Mouse (Mus musculus): ENCODE measurements around the gene Rasa3. TPM values are rescaled to one million over a fixed set of nuclear protein-coding genes. Genes with fewer than 3 reads are reported as not detected.

Gene Rasa3
- polyA plus RNA-seq, 1 experiment from 2014 or later = 37.4 TPM

DNA sequence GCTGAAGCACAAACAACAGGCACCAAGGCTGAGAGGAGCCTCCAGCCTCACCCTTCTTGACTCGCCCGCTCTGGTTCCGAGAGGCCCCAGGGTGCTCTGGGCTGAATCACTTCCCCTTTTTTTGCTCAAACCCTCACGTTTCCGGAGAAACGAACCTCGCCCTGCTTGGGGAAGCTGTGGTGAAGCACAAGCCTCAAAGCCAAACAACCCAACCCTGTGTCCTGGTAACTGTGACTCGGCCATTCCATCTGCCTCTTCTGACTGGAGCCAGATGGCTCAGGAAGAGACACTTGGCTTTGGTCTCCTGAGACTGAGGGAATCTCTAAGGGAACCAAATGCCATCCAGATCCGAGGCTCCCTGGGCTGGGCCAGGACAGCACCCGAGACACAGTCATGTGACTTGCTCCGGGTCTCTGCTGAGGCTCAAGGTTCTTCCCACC lies 82.5 kb downstream of the Rasa3 start:
- ATAC-seq (ENCODE audit: insufficient number of reproducible peaks, low FRiP score, low TSS enrichment, low read depth) = no peak
- H3K4me2 ChIP-seq (replicated peaks) = no peak overlapping the region
- no peak overlapping the region for H3K9ac ChIP-seq
- H3K27ac ChIP-seq (replicated peaks) = no peak overlapping the region
- H3K4me1 ChIP-seq = peaks cover 12% of the 10 kb centered on the region; the same call in 1 of the 2 replicates
- WGBS = 61% methylated on average over 11 of the region's 11 CpGs
- H3K27me3 ChIP-seq = no peaks in the 10 kb centered on the region
- no peaks in the 10 kb centered on the region for H3K9me3 ChIP-seq (replicated peaks)
- H3K4me3 ChIP-seq (replicated peaks) = no peak overlapping the region
- peaks cover 17% of the 10 kb centered on the region; the same call in 1 of the 2 replicates for H3K36me3 ChIP-seq

DNA sequence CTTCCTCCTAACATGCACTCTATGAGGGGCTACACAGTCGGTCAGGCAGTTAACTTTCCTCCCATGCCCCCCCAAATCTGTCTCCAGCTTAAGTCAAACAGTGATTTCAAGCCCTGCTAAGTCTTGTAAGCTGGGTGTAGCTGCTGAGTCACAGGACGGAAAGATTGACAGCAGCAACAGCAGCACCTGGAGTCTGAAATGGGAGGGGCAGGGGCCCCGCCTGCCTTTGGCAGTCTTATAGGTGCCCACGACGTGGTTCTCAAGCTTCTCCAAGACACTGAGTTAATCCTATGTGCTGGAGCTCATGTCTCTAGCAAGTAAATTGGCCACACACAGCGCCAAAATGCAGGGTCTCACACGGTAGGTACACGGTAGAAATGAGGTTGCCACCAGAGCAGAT lies 84.1 kb downstream of the Rasa3 start:
- Histone ChIP-seq H3K36me3 (peaks cover 24% of the 10 kb centered on the region; the same call in 1 of the 2 replicates), H3K4me3 (replicated peaks) (no peak overlapping the region), H3K27ac (replicated peaks) (peak overlapping the region; percentile 39; the same call in 1 of the 2 replicates), H3K9me3 (replicated peaks) (no peaks in the 10 kb centered on the region), H3K4me1 (peaks cover 12% of the 10 kb centered on the region; the same call in 1 of the 2 replicates), H3K9ac (no peak overlapping the region), H3K27me3 (no peaks in the 10 kb centered on the region), H3K4me2 (replicated peaks) (no peak overlapping the region)
- ATAC-seq (ENCODE audit: insufficient number of reproducible peaks, low FRiP score, low TSS enrichment, low read depth) = no peak
- 66% methylated on average over 8 of the region's 8 CpGs for WGBS

DNA sequence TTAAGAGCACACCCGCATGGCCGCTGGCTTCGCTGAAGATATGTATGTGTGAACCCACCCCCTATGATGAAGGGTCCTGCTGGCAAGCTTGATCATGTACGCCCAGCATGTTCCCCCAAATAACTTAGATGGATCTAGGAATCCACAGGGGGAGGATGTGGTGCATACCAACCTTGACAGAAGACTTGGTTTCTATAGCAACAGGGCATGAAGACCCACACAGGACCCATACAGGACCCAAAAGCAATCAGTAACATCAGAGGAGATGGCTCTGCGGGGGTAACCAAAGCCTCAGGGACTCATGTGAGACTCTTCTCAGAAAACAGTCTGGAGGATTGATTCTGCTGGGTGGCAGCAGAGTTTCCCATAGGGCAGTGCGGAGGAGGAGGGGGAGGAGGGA lies 86.2 kb downstream of the Rasa3 start:
- H3K27ac ChIP-seq (replicated peaks) = no peak overlapping the region
- H3K9me3 ChIP-seq (replicated peaks) = no peaks in the 10 kb centered on the region
- ATAC-seq (ENCODE audit: insufficient number of reproducible peaks, low FRiP score, low TSS enrichment, low read depth) = no peak
- WGBS = 63% methylated on average over 6 of the region's 6 CpGs
- H3K27me3 ChIP-seq = no peaks in the 10 kb centered on the region
- no peak overlapping the region for H3K4me3 ChIP-seq (replicated peaks)
- H3K4me1 ChIP-seq = peaks cover 12% of the 10 kb centered on the region; the same call in 1 of the 2 replicates
- peaks cover 15% of the 10 kb centered on the region; the same call in 1 of the 2 replicates for H3K36me3 ChIP-seq
- H3K4me2 ChIP-seq (replicated peaks) = no peak overlapping the region
- no peak overlapping the region for H3K9ac ChIP-seq

DNA sequence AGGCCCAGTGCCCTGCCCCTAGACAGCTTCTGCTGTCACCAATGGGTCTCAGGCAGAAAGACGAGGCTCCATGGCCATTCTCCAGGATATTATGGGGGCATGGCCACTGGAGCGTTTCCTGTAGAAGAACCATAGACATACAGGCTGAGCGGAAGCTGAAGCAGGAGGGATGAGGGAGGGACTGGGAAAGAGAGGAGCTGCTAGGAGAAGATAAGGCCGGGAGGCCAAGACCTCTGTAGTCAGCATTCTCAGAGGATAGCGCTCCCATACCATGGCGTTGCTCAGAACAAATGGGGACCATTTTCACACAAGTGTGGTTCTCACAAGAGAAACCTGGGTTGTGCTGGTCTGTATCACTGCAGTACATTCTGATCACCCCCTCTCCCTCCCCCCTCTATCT lies 88.3 kb downstream of the Rasa3 start:
- H3K9ac ChIP-seq = no peak overlapping the region
- no peaks in the 10 kb centered on the region for H3K9me3 ChIP-seq (replicated peaks)
- no peak overlapping the region for H3K4me2 ChIP-seq (replicated peaks)
- 87% methylated on average over 6 of the region's 6 CpGs for WGBS
- no peak overlapping the region for H3K4me3 ChIP-seq (replicated peaks)
- peaks cover 33% of the 10 kb centered on the region for H3K36me3 ChIP-seq
- no peaks in the 10 kb centered on the region for H3K27me3 ChIP-seq
- H3K4me1 ChIP-seq = peaks cover 11% of the 10 kb centered on the region; the same call in 1 of the 2 replicates
- no peak for ATAC-seq (ENCODE audit: insufficient number of reproducible peaks, low FRiP score, low TSS enrichment, low read depth)
- no peak overlapping the region for H3K27ac ChIP-seq (replicated peaks)

DNA sequence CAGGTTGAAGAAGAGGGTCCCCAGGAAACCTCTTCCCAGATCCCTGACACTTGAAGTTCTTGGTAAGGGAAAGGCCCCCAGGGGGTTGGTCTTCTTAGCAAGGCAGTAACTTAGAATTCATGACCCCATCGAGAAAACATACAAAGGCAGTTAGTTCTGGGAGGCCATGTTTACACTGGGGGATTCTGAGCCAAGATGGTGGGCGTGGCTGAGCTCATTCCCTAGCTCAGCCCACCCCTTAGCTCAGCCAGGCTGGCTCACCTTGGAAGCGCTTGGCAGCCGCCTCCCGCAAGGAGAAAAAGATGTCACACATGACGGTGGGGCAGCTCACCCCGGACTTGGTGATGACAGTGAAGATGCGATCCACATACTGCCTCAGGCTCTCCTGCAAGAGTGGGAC lies 92.8 kb downstream of the Rasa3 start:
- Histone ChIP-seq H3K4me3 (replicated peaks) (no peak overlapping the region), H3K27me3 (no peaks in the 10 kb centered on the region), H3K36me3 (peaks cover 56% of the 10 kb centered on the region), H3K9ac (no peak overlapping the region), H3K4me2 (replicated peaks) (no peak overlapping the region), H3K4me1 (no peaks in the 10 kb centered on the region), H3K9me3 (replicated peaks) (no peaks in the 10 kb centered on the region), H3K27ac (replicated peaks) (no peak overlapping the region)
- ATAC-seq (ENCODE audit: insufficient number of reproducible peaks, low FRiP score, low TSS enrichment, low read depth) = no peak
- WGBS = 81% methylated on average over 8 of the region's 8 CpGs

DNA sequence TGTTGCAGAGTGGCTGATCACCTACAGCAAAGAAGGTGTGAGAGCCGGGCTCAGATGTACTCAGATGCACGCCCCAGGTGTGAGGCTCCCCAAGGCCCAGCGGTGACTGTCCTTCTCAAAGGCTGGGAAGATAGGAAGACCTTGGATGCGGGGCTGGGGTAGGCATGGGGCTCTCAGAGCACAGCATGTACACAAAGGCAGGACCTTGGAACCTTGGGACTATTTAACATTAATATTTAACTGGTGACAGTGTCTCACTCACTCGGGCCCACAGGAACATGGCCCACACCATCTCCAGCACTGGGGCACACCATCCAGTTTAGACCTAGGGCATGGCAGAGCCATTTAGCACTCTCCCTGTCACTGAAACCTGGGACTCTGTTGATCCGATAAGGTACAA lies 99.5 kb downstream of the Rasa3 start:
- H3K4me3 ChIP-seq (replicated peaks) = no peak overlapping the region
- H3K27me3 ChIP-seq = no peaks in the 10 kb centered on the region
- no peak for ATAC-seq (ENCODE audit: insufficient number of reproducible peaks, low FRiP score, low TSS enrichment, low read depth)
- H3K9ac ChIP-seq = no peak overlapping the region
- no peak overlapping the region for H3K4me2 ChIP-seq (replicated peaks)
- no peaks in the 10 kb centered on the region for H3K4me1 ChIP-seq
- H3K27ac ChIP-seq (replicated peaks) = no peak overlapping the region
- H3K9me3 ChIP-seq (replicated peaks) = no peaks in the 10 kb centered on the region
- peaks cover 38% of the 10 kb centered on the region for H3K36me3 ChIP-seq
- 89% methylated on average over 6 of the region's 6 CpGs for WGBS

DNA sequence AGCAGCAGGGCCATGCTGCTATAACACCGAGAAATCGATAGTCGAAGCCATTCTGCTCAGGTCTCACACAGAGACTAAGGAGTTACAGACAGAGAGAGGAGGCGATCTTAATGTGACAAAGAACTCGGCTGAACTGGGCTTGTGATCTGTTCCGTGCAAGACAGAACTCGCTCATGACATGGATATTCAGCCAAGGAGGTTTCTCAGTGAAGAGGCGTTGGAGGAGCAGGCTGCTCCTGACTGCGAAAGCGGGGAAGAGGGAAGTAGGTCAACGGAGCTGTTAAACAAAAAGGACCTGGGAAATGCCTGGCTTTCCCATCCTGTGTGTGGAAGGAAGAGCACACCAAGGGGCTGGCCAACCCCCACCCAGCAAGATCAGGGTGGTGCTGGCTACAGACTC lies 105.4 kb downstream of the Rasa3 start:
- H3K9me3 ChIP-seq (replicated peaks) = no peaks in the 10 kb centered on the region
- peak overlapping the region; percentile 65; the same call in 1 of the 2 replicates for H3K27ac ChIP-seq (replicated peaks)
- H3K4me3 ChIP-seq (replicated peaks) = no peak overlapping the region
- 0 out of 2 replicates have a peak, but pooled peaks cover 7% of the 10 kb centered on the region for H3K4me1 ChIP-seq
- 65% methylated on average over 11 of the region's 11 CpGs for WGBS
- H3K36me3 ChIP-seq = peaks cover 23% of the 10 kb centered on the region
- no peak overlapping the region for H3K4me2 ChIP-seq (replicated peaks)
- H3K9ac ChIP-seq = no peak overlapping the region
- no peaks in the 10 kb centered on the region for H3K27me3 ChIP-seq
- no peak for ATAC-seq (ENCODE audit: insufficient number of reproducible peaks, low FRiP score, low TSS enrichment, low read depth)

DNA sequence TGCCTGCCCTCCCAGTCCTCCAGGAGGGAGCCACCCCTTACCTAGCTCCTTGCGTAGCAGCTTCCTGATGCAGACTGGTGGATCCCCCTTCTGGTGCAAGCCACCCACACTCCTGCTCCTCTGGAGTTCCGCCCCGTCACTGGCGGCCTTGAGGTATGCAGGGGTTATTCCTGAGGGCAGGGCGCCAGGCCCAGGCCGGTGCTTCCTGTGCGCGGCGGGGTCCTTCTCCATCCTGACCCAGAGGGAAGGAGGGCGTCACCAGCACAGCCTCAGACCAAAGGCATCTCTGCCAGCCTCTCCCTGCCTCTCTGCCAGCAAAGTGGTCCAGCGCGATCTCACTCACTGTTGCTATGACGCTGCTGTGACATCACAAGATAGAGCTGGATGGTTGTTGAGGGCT lies 115.3 kb downstream of the Rasa3 start, which contains the start of gene 1700029H14Rik:
TSS of gene 1700029H14Rik (minus strand) at position 344 of the 400 bp plus-strand sequence.
- 30% methylated on average over 13 of the region's 13 CpGs for WGBS
- H3K36me3 ChIP-seq = no peaks in the 10 kb centered on the region
- H3K9me3 ChIP-seq (replicated peaks) = no peaks in the 10 kb centered on the region
- H3K4me1 ChIP-seq = peaks cover 6% of the 10 kb centered on the region; the same call in 1 of the 2 replicates
- H3K27ac ChIP-seq (replicated peaks) = no peak within 1 kb of the TSS
- H3K9ac ChIP-seq = no peak within 1 kb of the TSS
- ATAC-seq (ENCODE audit: insufficient number of reproducible peaks, low FRiP score, low TSS enrichment, low read depth) = 0 out of 2 replicates have a peak, but pooled peaks have one; percentile 47
- H3K4me2 ChIP-seq (replicated peaks) = no peak within 1 kb of the TSS
- H3K4me3 ChIP-seq (replicated peaks) = no peak within 1 kb of the TSS
- no peaks in the 10 kb centered on the region for H3K27me3 ChIP-seq

DNA sequence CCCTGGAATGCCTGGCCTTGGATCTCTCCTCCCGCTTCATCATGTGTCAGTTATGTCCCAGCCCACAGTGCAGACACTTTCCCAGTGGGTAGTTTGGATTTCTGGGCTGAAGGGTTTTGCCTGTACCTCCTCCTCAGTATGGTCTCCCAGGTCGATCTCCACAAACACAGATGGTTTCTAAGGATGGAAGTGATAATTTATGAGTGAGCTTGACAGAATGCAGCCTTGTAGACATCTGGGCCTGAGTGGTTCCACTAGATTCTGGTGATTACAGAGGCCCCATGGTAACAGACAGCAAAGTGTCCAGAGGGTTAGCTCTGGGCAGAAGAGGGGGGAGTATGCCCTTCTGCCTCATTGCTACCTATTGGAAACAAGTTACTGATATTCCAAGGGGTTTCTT lies 119.9 kb downstream of the Rasa3 start:
- Histone ChIP-seq H3K36me3 (no peaks in the 10 kb centered on the region), H3K27ac (replicated peaks) (no peak overlapping the region), H3K9me3 (replicated peaks) (no peaks in the 10 kb centered on the region), H3K4me1 (peaks cover 6% of the 10 kb centered on the region; the same call in 1 of the 2 replicates), H3K4me3 (replicated peaks) (no peak overlapping the region), H3K27me3 (no peaks in the 10 kb centered on the region), H3K4me2 (replicated peaks) (no peak overlapping the region), H3K9ac (no peak overlapping the region)
- no peak for ATAC-seq (ENCODE audit: insufficient number of reproducible peaks, low FRiP score, low TSS enrichment, low read depth)
- 77% methylated on average over 2 of the region's 2 CpGs for WGBS

DNA sequence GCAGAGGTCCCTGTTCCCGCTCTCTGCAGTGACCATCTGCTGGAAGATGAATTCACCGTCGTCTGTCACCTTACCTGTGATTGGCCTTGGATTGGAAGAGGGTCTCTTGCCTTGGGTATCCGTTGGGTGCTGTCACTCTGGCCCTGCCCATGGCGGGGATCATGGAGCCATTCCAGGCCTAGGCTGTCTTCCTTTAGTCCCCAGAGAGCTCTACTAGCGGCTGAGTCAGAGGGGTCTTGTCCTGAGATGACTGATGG lies 125.9 kb downstream of the Rasa3 start:
- ATAC-seq (ENCODE audit: insufficient number of reproducible peaks, low FRiP score, low TSS enrichment, low read depth) = no peak
- H3K36me3 ChIP-seq = no peaks in the 10 kb centered on the region
- H3K4me2 ChIP-seq (replicated peaks) = no peak overlapping the region
- no peaks in the 10 kb centered on the region for H3K9me3 ChIP-seq (replicated peaks)
- H3K4me1 ChIP-seq = peaks cover 16% of the 10 kb centered on the region; the same call in 1 of the 2 replicates
- H3K4me3 ChIP-seq (replicated peaks) = no peak overlapping the region
- WGBS = 91% methylated on average over 6 of the region's 6 CpGs
- H3K27ac ChIP-seq (replicated peaks) = no peak overlapping the region
- H3K9ac ChIP-seq = no peak overlapping the region
- no peaks in the 10 kb centered on the region for H3K27me3 ChIP-seq

DNA sequence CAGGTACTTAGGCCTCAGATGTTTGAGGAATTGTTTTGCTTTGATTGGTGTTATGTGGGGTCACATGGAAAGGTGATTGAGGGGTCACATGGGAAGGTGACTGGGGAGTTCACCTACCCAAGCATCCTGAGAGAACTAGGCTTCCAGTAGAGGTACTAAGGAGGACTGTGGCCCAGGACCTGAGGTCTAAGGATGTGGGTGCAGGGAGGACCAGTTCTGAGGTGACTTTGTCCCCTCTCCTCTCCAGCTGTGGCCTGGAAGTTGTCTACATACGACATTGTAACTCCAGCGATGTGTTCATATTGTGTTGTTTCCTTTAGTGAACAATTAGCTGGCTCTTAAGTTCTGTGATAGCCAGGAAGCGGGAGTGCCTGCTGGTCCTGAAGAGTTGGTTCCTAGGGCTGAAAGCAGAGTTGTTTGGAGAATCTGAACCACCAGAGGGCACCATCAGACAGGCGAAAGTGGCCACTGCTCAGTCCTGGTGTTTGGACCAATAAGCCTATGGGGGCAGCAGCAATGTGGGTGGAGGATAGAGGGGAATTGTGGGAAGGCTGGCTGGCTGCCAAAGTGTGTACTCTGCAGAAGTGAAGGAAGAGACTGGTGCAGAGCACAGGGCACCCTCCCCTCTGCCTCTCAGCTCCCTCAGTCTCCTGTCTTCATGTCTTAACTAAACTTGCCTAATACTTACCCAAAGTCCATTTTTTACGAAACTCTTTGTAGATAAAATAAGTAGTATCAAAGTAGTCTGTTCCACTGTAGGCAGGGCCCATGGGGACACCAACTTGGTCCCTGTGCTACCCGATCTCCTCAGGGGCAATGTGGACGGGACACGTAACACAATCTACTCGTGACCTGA lies 126.5 kb downstream of the Rasa3 start:
- ATAC-seq (ENCODE audit: insufficient number of reproducible peaks, low FRiP score, low TSS enrichment, low read depth) = peak; percentile 83
- H3K4me2 ChIP-seq (replicated peaks) = no peak overlapping the region
- peaks cover 16% of the 10 kb centered on the region; the same call in 1 of the 2 replicates for H3K4me1 ChIP-seq
- H3K27me3 ChIP-seq = no peaks in the 10 kb centered on the region
- H3K27ac ChIP-seq (replicated peaks) = no peak overlapping the region; the same call in 1 of the 2 replicates
- no peak overlapping the region for H3K9ac ChIP-seq
- H3K36me3 ChIP-seq = no peaks in the 10 kb centered on the region
- no peaks in the 10 kb centered on the region for H3K9me3 ChIP-seq (replicated peaks)
- 50% methylated on average over 9 of the region's 9 CpGs for WGBS
- no peak overlapping the region for H3K4me3 ChIP-seq (replicated peaks)
